Mouse (Mus musculus) adipocyte (in vitro differentiated cells): ENCODE data around the gene Ypel5.
A peak's percentile ranks its signal among the peaks of the same experiment; 100 is the strongest.

ENCODE experiments used
- DNase-seq: peaks from one replicate; pipeline ENCODE4 v3.0.0-alpha.2; 2016; ENCODE audit warnings: low spot score

The Ypel5 gene

DNA sequence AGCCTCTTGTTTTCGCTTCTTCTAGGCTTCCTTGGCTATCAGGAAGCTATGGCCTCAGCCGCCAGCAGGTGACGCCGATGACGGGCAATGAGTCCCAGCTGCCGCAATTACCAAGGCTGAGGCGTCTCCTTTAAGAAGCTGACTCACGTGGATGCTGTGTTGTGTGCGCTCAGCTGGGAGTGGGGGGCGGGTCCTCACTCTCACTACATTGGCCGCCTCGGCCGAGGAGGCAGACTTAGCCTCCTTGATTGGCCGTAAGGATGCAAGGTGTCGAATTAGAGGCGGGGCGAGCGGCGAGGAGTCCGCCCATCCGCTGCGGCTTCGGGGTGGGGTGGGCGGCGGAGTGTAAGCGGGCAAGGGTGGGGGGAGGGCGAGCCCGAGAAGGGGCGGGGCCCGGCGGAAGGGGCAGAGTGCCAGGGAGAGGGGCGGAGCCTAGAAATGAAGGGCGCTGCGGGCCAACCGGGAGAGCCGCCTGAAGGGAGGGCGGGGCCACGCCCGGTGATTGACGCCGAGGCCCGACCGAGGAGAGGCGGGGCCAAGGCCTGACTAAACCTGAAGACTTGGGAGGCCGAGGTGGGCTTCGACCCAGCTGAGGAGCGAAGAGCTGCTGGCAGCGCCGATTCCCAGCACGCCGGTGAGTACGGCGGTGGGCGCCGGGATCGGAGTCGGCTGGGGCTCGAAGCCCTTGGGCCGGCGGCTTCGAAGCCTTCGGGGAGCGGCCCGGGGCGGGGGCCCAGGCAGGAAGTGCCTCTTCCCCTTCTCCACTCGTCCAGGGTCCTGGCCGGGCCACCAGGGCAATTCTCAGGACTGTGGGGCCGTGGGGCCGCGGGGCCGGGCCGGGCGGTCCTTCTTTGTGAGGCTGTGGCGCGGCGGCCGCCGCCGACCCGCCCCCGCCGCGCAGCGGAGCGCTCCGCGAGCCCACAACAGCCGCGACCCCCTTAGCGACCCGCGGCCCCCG is at the start of gene Ypel5:
TSS of gene Ypel5 (plus strand) at position 296 of the 958 bp plus-strand sequence.
- DNase-seq = peak; percentile 99

DNA sequence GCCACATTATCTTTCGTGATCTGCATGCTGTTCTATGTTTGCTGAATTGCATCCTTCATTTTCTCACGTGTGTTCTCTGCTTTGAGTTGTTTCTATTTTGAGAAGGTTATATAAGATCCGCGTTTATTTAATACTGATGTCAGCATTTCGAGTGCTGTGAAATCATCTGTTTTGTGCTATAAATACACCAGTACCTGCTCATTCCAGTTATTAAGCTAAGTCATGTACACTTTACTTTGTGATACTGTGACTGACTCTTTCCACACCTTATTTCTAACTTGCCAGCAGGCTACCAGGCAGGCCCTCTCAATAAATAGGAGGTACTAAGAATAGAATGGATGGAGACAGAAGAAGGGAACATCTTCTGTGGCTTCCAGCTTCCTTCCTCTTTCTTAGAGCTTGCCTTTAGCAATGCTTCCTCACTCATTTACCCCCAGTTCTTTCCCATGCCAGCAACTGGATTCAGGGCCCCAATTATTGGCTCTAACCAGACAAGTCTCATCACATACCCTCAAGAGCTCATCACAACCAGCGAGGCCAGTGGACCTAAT is 48.3 kb upstream of the Ypel5 start:
- no peak for DNase-seq

DNA sequence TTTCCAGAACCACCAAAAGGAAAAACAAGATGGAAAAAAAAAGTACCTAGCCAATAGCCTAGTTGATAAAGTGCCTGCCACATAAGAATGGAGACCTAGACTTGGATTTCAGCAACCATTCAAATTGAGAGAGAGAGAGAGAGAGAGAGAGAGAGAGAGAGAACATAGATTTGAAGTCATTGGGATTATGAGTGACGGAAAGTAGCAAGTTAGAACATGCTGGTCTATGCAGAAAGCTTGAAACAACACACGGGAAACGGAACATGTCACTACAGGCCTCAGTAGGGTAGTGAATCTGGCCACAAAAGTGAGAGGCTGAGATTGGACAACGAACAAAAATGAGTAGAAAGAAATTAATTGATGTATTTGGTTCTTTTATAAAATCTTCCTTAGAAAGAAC is 43.0 kb upstream of the Ypel5 start:
- no peak for DNase-seq

DNA sequence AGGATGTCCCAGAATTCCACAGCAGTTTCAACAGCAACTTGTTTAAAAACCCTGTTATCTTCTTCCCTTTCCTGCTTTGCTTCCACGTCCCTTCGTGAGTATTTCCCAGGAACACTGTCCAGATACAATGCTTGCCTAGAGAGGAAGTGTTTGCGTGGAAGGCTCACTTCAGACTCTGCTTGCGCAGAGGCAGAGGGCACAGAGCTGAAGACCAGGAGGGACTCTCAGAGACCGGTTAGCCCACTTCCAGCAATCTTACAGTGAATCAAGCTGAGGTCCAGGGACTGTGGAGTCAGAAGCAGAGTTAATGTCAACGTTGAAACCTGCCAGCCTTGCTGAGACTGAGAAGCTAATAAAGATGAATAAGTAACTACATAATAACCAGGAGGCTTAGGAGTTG is 41.6 kb upstream of the Ypel5 start:
- no peak for DNase-seq

DNA sequence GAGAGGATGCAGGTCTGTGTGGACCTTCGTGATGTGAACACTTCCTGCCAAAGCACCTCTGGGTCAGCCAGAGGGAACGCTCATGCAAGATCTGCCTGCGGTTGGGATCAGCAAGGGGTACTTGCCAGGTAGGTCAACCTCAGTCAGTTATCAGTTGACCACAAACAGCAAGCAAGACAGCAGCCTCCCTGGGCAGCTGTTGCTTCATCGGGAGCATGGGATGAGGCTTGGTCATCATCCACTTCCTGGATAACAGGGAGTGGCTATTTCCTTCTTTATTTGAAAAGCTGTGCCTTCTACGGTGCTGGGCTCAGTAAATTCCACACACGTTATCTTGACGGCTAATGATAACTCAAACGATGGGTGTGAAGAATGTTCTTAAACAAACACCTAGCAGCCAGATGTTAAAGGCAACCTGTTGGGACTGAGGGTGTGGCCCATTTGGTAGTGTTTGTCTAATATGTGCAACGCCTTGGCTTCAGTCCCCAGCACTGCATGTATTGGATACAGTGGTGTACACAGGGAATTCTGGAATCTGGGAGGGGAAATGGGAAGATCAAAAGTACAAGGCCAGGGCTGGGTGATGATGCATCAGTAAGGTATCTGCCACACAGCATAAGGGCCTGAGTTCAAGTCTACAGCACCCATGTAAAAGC is 40.7 kb upstream of the Ypel5 start:
- DNase-seq = no peak

DNA sequence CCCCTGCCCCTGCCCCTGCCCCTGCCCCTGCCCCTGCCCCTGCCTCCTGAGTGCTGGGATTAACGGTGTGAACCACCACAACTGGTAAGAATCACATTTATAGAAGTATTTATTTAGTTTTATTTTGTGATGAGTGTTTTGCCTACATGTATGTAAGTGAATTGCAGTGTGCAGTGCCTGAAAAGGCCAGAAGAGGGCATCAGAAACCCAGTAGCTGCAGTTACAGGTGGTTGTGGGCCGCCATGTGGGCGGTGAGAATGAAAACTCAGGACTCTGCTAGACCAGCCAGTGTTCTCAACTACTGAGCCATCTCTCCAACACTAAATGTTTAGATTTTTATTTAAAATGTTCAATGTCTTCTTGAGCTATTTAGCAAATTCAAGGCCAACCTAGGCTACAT is 39.7 kb upstream of the Ypel5 start:
- DNase-seq = no peak

DNA sequence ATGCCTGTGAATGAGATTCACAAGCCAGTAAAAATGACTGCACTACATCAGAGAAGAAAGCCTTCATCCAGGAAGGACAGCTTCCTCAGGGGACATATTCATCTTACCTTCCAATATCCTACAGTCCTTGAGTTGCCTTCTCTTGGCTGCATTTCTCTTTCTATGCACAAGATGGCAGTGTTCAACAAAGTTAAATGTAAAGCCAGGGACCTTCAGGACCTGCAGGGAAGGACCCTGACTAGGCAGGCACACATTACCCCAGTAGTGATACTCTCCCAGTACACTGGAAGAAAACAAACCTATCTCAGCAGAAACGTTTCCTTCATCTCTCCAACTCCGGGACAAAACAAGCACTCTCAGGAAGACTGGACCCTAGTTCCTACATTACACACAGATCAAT is 38.4 kb upstream of the Ypel5 start:
- peak; percentile 71 for DNase-seq

DNA sequence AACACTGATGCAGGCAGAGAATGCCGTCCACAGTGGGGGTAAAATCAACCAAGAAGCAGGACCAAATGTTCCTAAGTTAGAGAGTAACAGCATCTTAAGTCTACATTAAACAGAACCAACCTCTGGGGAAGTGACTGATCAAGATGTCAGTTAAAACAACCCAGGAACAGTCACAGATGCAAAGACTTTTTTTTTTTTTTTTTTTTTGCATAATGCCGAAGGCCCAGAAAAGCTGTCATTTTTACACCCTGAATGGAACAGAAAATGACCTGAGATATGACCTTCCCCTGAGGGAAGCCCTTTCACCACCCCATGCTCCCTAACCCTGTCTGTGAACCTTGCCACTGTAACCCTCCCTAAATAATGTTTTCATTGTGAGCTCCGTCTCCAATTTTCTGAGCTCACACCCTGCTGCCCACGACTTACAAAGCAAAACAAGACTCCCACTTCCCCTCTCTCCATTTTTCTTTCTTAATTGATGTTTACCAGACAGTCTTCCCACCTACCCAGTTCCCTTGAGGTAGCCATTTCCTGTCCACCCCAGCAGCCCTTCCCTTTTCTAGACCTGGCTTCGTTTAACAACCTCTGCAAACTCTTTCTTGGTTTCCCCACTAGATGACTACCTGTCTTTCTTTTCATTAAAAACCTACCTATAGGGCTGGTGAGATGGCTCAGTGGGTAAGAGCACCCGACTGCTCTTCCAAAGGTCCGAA is 26.2 kb upstream of the Ypel5 start:
- no peak for DNase-seq

DNA sequence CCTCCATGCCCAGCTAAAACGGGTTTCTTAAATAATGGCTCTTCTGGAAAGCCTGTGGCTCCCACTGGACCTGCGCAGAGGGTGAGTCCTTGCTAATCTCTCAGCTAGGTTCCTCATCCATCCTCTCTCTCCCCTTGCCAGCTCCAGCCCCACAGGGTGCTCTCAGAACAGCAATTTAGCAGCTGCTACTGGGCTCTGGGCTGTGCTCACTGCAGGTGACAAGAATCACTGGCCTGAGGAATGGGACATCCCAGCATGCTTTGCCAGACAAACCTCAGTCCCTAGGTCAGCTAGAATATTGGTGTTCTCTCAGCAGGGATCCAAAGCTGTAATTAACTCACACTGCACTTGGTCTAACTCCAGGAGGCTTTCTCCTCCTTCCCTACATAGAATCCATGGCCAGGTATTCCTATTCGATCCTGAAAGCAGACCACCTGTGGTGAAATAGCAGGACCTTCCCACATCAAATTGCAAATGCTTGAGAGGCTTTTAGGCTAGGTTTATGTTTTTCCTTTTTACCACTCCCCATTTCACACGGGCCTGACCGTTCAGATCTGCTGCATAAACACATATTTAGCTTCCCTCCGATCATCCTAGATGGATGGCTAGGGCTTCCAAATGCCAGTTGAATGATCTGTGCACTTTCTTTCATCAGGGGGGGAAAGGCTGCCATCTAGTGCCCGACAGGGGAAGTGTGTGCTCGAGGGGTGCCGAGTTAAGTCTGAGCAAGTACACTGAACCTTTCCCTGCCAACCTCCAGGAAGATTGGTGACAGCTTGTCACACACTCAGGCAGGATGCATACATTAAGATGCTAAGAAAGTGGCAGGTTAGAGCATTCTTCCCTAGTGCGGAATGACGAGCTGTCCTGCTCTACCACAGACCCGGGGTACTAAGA is 22.6 kb upstream of the Ypel5 start:
- peak; percentile 61 for DNase-seq

DNA sequence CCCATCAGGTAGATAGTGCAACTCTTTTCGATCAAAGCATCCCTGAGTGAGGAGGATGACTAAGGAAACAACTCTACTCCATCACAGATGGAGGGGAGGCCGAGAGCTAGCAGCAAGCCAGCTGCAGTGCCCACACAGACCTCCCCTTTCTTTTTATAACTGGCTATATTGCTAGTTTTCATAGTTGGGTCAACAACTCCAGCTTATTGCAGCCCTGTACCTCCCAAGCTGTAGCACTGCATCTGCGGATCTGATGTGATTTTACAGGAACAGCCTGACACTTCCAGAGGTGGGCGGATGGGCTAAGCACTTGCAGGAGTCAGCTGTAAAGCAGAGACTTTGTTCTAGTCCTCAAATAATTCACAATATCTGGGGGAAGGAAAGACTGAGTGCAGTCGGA is 18.7 kb upstream of the Ypel5 start:
- DNase-seq = no peak

DNA sequence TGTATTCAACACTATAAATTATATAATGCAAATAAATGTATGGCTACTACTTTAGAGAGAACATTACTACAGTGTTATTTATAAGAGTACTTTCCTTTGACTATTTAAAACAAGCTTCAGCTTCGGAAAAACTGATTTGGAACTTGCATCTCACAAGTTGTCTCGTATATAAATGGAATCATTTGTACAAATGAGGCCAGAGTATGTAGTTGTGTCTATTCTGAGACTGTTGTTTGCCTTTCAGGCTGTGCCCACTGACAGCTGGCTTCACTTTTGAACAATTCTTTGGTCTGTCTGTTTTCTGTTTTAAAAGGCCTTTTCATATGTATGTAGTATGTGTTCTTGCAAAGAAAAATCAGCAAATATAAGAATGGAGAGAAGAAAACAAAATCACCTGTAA is 16.5 kb upstream of the Ypel5 start:
- DNase-seq = no peak

DNA sequence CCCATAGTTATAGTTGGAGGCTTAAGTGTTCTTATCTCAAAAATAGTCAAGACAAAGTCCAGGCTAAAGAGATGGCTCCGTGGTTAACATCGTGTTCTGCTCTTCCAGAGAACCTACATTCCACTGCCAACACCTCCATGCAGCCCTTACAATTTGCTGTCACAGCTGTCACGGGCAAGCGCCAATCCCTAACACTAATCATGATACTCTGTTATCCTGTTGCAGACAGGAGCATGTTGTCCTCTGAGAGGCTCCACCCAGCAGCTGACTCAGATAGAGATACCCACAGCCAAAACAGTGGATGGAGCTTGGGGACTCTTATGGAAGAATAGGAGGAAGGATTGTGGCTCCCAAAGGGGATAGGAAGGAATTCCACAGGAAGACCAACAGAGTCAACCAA is 15.8 kb upstream of the Ypel5 start:
- DNase-seq = no peak

DNA sequence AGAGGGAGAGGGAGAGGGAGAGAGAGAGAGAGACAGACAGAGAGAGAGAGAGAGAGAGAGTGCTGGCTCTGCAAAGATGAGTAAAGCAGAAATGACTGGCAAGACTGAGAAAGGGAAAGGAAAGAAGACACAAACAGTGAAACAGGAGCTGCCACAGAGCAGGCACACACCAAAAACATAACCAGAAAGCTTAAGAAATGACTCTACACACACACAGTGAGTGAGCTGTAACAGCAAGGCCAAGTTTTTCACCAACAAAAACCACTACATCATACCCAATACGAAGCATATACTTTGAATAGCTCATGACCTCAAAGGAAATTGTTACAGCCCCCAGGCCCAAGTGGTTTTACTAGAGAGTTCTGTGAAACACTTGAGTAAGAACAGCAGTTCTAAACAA is 14.3 kb upstream of the Ypel5 start:
- DNase-seq = no peak

DNA sequence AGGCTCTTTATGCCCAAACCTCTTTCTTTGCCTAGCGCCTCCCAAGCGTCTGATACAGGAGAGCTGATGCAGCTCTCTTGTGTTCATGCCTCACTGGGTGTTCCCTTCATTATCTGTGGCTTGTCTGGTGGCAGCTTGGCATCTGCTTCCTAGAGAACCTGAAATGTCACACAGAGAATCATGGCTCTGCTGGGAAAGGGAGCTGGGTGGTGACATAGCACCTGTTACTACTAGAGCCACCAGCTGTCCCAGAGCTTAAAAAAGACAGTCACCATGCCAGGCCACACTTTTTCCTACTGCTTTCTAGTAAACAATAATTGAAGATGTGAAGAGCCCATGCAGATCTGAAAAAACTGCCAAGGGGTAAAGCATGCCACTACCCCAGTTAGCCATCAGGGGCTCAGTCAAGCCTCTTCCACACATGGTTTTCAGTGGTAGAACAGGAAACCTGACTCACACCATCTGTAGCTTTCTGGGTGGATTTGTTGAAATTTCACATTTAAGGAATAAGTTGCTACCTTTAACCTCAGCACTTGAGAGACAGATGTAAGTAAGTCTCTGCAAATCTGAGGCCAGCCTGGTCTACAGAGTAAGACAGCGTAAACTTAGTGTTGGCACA is 9.2 kb upstream of the Ypel5 start:
- DNase-seq = no peak

DNA sequence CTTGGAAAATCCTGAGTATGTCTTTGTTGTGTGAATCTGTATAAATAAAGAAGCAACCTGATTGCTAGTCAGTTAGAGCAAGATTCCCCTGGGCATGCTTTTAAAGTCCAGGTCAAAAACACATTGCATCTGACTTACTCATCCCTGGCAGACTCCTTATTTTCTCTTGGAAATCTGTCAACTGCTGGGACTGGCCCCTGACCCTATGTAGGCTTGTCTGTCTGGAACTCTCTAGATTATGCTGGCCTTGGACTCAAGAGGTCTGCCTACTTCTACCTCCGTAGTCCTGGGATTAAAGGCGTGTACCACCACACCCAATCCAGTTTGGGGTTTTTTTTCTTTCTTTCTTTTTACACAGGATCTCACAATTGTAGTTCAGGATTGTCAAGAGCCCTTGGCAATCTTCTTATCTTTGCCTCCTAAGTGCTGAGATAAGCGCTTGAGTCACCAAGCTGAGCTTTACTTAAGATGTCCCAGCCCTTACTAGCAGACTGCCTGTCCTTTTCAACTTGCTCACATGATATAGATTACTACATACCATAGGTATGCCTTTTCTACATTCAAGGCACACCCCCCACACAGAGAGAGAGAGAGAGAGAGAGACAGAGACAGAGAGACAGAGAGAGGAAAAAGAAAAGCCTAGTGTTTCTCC is 8.1 kb upstream of the Ypel5 start:
- no peak for DNase-seq

DNA sequence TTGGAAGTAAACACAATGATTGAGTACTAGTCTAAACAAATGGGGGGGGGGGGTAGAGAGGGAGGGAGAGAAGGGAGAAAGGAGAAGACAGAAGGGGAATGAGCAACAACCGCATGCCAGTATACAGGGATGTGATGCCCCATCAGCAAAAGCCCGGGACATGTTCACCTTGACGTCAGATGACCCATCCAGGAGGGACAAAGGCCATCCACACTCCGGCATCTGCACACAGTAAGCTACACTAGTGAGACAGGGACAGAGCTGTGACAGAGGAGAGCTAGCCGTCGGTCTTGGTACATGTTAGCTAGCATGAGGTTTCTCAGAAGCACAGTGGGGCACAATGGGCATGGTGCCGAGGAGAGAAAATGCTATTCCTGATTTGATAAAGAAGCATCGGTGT is 7.6 kb upstream of the Ypel5 start:
- no peak for DNase-seq

DNA sequence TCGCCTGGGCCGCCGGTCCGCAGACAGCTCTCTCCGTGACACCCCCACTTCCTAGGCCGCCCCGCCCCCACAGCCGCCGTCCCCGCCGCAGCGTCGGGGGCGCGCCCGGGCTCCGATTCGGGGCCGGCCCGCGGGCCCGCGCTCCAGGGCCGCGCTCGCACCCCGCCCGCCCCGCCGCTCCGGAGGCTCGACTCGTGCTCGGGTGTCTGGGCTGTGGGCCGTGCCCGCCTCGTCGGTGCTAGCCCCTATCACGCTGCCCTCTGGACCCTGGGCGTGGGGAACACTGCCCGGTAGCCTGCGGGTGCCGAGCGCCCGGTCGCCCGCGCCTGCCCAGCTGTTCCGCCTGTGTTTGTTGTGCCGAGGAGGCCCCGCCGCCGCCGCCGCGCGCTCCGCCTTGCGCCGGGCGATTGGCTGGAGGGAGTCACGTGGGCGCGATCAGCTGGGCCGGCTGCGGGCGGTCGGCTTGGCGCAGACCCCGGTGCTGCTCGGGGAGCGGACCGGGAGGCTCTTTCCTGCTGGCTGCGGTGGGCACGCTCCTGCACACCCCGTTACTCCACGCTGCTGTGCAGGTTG is 973 bp downstream of the Ypel5 start:
- peak; percentile 92 for DNase-seq

DNA sequence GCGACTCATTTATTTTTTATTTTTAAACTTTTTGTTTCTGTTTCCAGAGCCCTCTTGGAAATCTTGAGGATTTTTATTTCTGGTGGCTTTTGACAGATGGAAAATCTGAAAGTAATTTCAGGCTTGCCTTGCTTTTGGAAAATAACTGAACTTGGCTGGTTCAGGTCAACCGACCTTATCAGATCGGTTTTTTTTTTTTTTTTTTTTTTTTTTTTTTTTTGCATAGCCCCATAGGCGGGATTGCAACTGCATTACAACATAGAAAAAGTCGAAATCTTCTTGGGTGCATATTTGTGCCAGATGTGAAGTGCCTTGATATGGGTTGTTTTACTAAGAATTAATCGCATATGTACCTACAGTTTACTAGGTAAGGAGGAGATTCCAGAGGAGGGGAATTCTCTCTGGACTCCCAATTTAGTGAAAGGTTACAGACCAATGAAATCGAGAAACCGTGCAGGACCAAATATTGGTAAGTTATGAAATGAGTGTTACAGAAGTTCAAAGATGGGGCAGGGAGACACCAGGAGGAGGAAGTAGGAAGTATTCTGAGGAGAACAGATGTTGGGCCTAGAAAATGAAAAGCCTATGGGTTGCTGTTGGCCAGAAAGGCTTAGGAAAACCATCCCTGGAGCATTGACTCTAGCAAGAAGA is 1.7 kb downstream of the Ypel5 start:
- peak; percentile 75 for DNase-seq

DNA sequence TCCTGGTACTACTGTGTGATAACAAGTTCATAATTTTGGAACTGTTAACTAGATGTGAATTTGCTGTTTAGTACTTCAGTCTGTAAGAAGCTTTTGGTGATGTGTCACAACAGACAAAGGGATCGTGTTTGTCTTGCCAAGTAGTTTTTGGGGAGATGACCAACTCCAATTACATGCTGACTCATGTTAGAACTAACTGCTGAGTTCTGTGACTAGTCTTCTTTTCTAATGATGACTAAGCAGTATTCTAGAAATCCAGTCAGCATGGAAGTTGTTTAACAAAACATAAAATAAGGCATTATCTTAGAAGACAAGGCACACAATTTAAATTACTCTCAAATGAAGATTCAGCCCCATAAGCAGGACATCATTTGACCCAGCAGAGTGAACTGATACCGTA is 2.7 kb downstream of the Ypel5 start:
- peak; percentile 73 for DNase-seq

DNA sequence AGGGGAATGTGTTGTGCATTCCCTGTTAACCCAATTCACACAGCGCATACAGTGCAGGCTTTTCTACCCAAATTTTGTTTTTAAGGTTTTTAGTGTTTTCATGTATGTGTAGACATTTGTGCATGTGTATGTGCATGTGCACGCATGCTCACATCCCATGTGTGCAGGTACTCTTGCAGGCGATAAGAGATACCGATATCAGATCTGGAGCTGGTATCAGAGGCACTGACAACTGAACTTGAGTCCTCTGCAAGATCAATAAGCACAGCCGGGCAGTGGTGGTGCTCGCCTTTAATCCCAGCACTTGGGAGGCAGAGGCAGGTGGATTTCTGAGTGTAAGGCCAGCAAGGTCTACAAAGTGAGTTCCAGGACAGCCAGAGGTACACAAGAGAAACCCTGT is 8.1 kb downstream of the Ypel5 start:
- DNase-seq = no peak
